Mouse (Mus musculus): ENCODE data around the gene Tgfbi. TPM values are rescaled to one million over a fixed set of nuclear protein-coding genes. Genes with fewer than 3 reads are reported as not detected.
A peak's percentile ranks its signal among the peaks of the same experiment; 100 is the strongest.

Gene Tgfbi
- polyA plus RNA-seq, 1 experiment from 2014 or later: 111 TPM

- H3K4me2 ChIP-seq: peak overlapping the region; percentile 24
- H3K27ac ChIP-seq: peak overlapping the region; percentile 86
- ATAC-seq (ENCODE audit: insufficient number of reproducible peaks, insufficient read depth, low FRiP score, low TSS enrichment, low read depth): peak; percentile 79
- H3K9ac ChIP-seq (replicated peaks): no peak overlapping the region
- no peaks in the 10 kb centered on the region for H3K27me3 ChIP-seq
- H3K36me3 ChIP-seq: peaks cover 85% of the 10 kb centered on the region
- no peak overlapping the region for H3K4me3 ChIP-seq (replicated peaks)
- H3K9me3 ChIP-seq: no peaks in the 10 kb centered on the region
- 5% methylated on average over 7 of the region's 7 CpGs for WGBS
- peaks cover 37% of the 10 kb centered on the region for H3K4me1 ChIP-seq (replicated peaks)
These were observed 24.9 kb downstream of the Tgfbi start for GRCm38 (mm10) chr13:56634139-56634615.

GRCm38 (mm10) chr13:56634920-56635319, 25.6 kb downstream of the Tgfbi start:
- Histone ChIP-seq H3K36me3 (peaks cover 85% of the 10 kb centered on the region), H3K9me3 (no peaks in the 10 kb centered on the region), H3K27ac (peak overlapping the region; percentile 86), H3K9ac (replicated peaks) (no peak overlapping the region), H3K27me3 (no peaks in the 10 kb centered on the region), H3K4me3 (replicated peaks) (no peak overlapping the region), H3K4me2 (no peak overlapping the region), H3K4me1 (replicated peaks) (peaks cover 37% of the 10 kb centered on the region)
- WGBS: 34% methylated on average over 7 of the region's 7 CpGs
- no peak for ATAC-seq (ENCODE audit: insufficient number of reproducible peaks, insufficient read depth, low FRiP score, low TSS enrichment, low read depth)

- Histone ChIP-seq H3K27ac (no peak overlapping the region), H3K27me3 (no peaks in the 10 kb centered on the region), H3K36me3 (peaks cover 68% of the 10 kb centered on the region), H3K4me1 (replicated peaks) (peaks cover 37% of the 10 kb centered on the region), H3K9ac (replicated peaks) (no peak overlapping the region), H3K4me2 (no peak overlapping the region), H3K9me3 (no peaks in the 10 kb centered on the region), H3K4me3 (replicated peaks) (no peak overlapping the region)
- 93% methylated on average over 8 of the region's 8 CpGs for WGBS
- ATAC-seq (ENCODE audit: insufficient number of reproducible peaks, insufficient read depth, low FRiP score, low TSS enrichment, low read depth): no peak
These were observed 27.7 kb downstream of the Tgfbi start for GRCm38 (mm10) chr13:56637027-56637426.

GRCm38 (mm10) chr13:56641746-56642145, 32.4 kb downstream of the Tgfbi start:
- H3K4me3 ChIP-seq (replicated peaks): no peak overlapping the region
- ATAC-seq (ENCODE audit: insufficient number of reproducible peaks, insufficient read depth, low FRiP score, low TSS enrichment, low read depth): no peak
- H3K36me3 ChIP-seq: peaks cover 36% of the 10 kb centered on the region
- 91% methylated on average over 2 of the region's 2 CpGs for WGBS
- H3K4me2 ChIP-seq: no peak overlapping the region
- no peak overlapping the region for H3K27ac ChIP-seq
- no peaks in the 10 kb centered on the region for H3K27me3 ChIP-seq
- no peak overlapping the region for H3K9ac ChIP-seq (replicated peaks)
- H3K4me1 ChIP-seq (replicated peaks): peaks cover 18% of the 10 kb centered on the region
- no peaks in the 10 kb centered on the region for H3K9me3 ChIP-seq

- Histone ChIP-seq H3K4me1 (replicated peaks) (peaks cover 27% of the 10 kb centered on the region), H3K4me2 (no peak overlapping the region), H3K27ac (no peak overlapping the region), H3K9ac (replicated peaks) (no peak overlapping the region), H3K9me3 (no peaks in the 10 kb centered on the region), H3K4me3 (replicated peaks) (no peak overlapping the region), H3K27me3 (no peaks in the 10 kb centered on the region), H3K36me3 (peaks cover 13% of the 10 kb centered on the region)
- no peak for ATAC-seq (ENCODE audit: insufficient number of reproducible peaks, insufficient read depth, low FRiP score, low TSS enrichment, low read depth)
- whole genome bisulfite sequencing: 76% methylated on average over 3 of the region's 3 CpGs
These were observed 34.7 kb downstream of the Tgfbi start for GRCm38 (mm10) chr13:56644031-56644430.

GRCm38 (mm10) chr13:56645744-56646143, 36.4 kb downstream of the Tgfbi start:
- Histone ChIP-seq H3K36me3 (no peaks in the 10 kb centered on the region), H3K4me2 (no peak overlapping the region), H3K27ac (no peak overlapping the region), H3K4me3 (replicated peaks) (no peak overlapping the region), H3K4me1 (replicated peaks) (peaks cover 27% of the 10 kb centered on the region), H3K9ac (replicated peaks) (no peak overlapping the region), H3K9me3 (no peaks in the 10 kb centered on the region), H3K27me3 (no peaks in the 10 kb centered on the region)
- ATAC-seq (ENCODE audit: insufficient number of reproducible peaks, insufficient read depth, low FRiP score, low TSS enrichment, low read depth): no peak
- 88% methylated on average over 6 of the region's 6 CpGs for WGBS

- ATAC-seq (ENCODE audit: insufficient number of reproducible peaks, insufficient read depth, low FRiP score, low TSS enrichment, low read depth): no peak
- H3K4me3 ChIP-seq (replicated peaks): no peak overlapping the region
- no peaks in the 10 kb centered on the region for H3K36me3 ChIP-seq
- peak overlapping the region; percentile 72 for H3K27ac ChIP-seq
- no peak overlapping the region for H3K4me2 ChIP-seq
- no peak overlapping the region for H3K9ac ChIP-seq (replicated peaks)
- WGBS: 75% methylated on average over 10 of the region's 10 CpGs
- H3K27me3 ChIP-seq: no peaks in the 10 kb centered on the region
- H3K9me3 ChIP-seq: no peaks in the 10 kb centered on the region
- peaks cover 36% of the 10 kb centered on the region for H3K4me1 ChIP-seq (replicated peaks)
These were observed 38.5 kb downstream of the Tgfbi start for GRCm38 (mm10) chr13:56647597-56648405.

- Histone ChIP-seq H3K27me3 (no peaks in the 10 kb centered on the region), H3K36me3 (no peaks in the 10 kb centered on the region), H3K9ac (replicated peaks) (no peak overlapping the region), H3K27ac (no peak overlapping the region), H3K4me2 (no peak overlapping the region), H3K4me1 (replicated peaks) (peaks cover 32% of the 10 kb centered on the region), H3K4me3 (replicated peaks) (no peak overlapping the region), H3K9me3 (no peaks in the 10 kb centered on the region)
- no peak for ATAC-seq (ENCODE audit: insufficient number of reproducible peaks, insufficient read depth, low FRiP score, low TSS enrichment, low read depth)
- 94% methylated on average over 2 of the region's 2 CpGs for WGBS
These were observed 40.7 kb downstream of the Tgfbi start for GRCm38 (mm10) chr13:56650020-56650419.

- H3K36me3 ChIP-seq: no peaks in the 10 kb centered on the region
- WGBS: 28% methylated on average over 8 of the region's 8 CpGs
- peaks cover 43% of the 10 kb centered on the region for H3K4me1 ChIP-seq (replicated peaks)
- no peak for ATAC-seq (ENCODE audit: insufficient number of reproducible peaks, insufficient read depth, low FRiP score, low TSS enrichment, low read depth)
- no peaks in the 10 kb centered on the region for H3K27me3 ChIP-seq
- no peak overlapping the region for H3K4me3 ChIP-seq (replicated peaks)
- no peaks in the 10 kb centered on the region for H3K9me3 ChIP-seq
- peak overlapping the region; percentile 20; the same call in 1 of the 2 replicates for H3K27ac ChIP-seq
- no peak overlapping the region for H3K4me2 ChIP-seq
- no peak overlapping the region for H3K9ac ChIP-seq (replicated peaks)
These were observed 43.1 kb downstream of the Tgfbi start for GRCm38 (mm10) chr13:56652381-56652780.

GRCm38 (mm10) chr13:56654176-56654575, 44.9 kb downstream of the Tgfbi start:
- Histone ChIP-seq H3K27ac (no peak overlapping the region), H3K9ac (replicated peaks) (no peak overlapping the region), H3K27me3 (no peaks in the 10 kb centered on the region), H3K4me3 (replicated peaks) (no peak overlapping the region), H3K4me1 (replicated peaks) (peaks cover 33% of the 10 kb centered on the region), H3K4me2 (no peak overlapping the region), H3K9me3 (no peaks in the 10 kb centered on the region), H3K36me3 (no peaks in the 10 kb centered on the region)
- ATAC-seq (ENCODE audit: insufficient number of reproducible peaks, insufficient read depth, low FRiP score, low TSS enrichment, low read depth): no peak
- 86% methylated on average over 5 of the region's 5 CpGs for WGBS

- Histone ChIP-seq H3K4me3 (replicated peaks) (no peak overlapping the region), H3K27me3 (no peaks in the 10 kb centered on the region), H3K4me1 (replicated peaks) (peaks cover 24% of the 10 kb centered on the region), H3K27ac (0 out of 2 replicates have a peak overlapping the region, but pooled peaks have one; percentile 29), H3K9me3 (no peaks in the 10 kb centered on the region), H3K4me2 (no peak overlapping the region), H3K36me3 (no peaks in the 10 kb centered on the region), H3K9ac (replicated peaks) (no peak overlapping the region)
- no peak for ATAC-seq (ENCODE audit: insufficient number of reproducible peaks, insufficient read depth, low FRiP score, low TSS enrichment, low read depth)
- 41% methylated on average over 7 of the region's 7 CpGs for WGBS
These were observed 48.7 kb downstream of the Tgfbi start for GRCm38 (mm10) chr13:56657946-56658512.

All from limb, embryonic 12.5 days (tissue).